Mouse (Mus musculus): ENCODE results near the gene Tbx19. TPM values are rescaled to one million over a fixed set of nuclear protein-coding genes. Genes with fewer than 3 reads are reported as not detected.

Tbx19 gene
- polyA plus RNA-seq, 1 experiment = not detected

GRCm38 (mm10) chr1:165091721-165092120 is 68.9 kb downstream of the Tbx19 start:
- 5% methylated on average over 15 of the region's 15 CpGs for WGBS
- no peak overlapping the region for H3K4me3 ChIP-seq (ENCODE audit: insufficient read depth, low read depth, low read length)

GRCm38 (mm10) chr1:165089556-165089955 is 71.0 kb downstream of the Tbx19 start:
- WGBS = 69% methylated on average over 3 of the region's 3 CpGs

More at GRCm38 (mm10) chr1:165091721-165092120, 68.9 kb downstream of the Tbx19 start:
- peak overlapping the region; percentile 88 for H3K27ac ChIP-seq (ENCODE audit: insufficient read depth, low read depth, low read length)
- TF ChIP-seq CTCF (IDR thresholded peaks at IDR 0.05; ENCODE audit: insufficient read depth, low read depth, low read length) = no peak
- no peak for TF ChIP-seq POLR2A (IDR thresholded peaks at IDR 0.05; ENCODE audit: insufficient read depth, low read depth, low read length)
- peaks cover 16% of the 10 kb centered on the region for H3K4me1 ChIP-seq (ENCODE audit: control insufficient read depth, insufficient read depth, low read length)

More at GRCm38 (mm10) chr1:165089556-165089955, 71.0 kb downstream of the Tbx19 start:
- Histone ChIP-seq H3K4me1 (ENCODE audit: control insufficient read depth, insufficient read depth, low read length) (peaks cover 19% of the 10 kb centered on the region), H3K27ac (ENCODE audit: insufficient read depth, low read depth, low read length) (no peak overlapping the region), H3K4me3 (ENCODE audit: insufficient read depth, low read depth, low read length) (no peak overlapping the region)
- no peak for TF ChIP-seq CTCF (IDR thresholded peaks at IDR 0.05; ENCODE audit: insufficient read depth, low read depth, low read length)
- no peak for TF ChIP-seq POLR2A (IDR thresholded peaks at IDR 0.05; ENCODE audit: insufficient read depth, low read depth, low read length)

Other genes starting within 250 kb of the Tbx19 start
- gene Xcl1, start 225.2 kb downstream of the Tbx19 start, polyA plus RNA-seq (2012; ENCODE audit: insufficient read depth, insufficient read length, low replicate concordance, missing spikeins) = not detected in 2 replicates
- gene Sft2d2, start 33.7 kb upstream of the Tbx19 start, polyA plus RNA-seq (2012; ENCODE audit: insufficient read depth, insufficient read length, low replicate concordance, missing spikeins) = not detected in 2 replicates
- not detected in 2 replicates for gene Tiprl, start 76.2 kb upstream of the Tbx19 start, polyA plus RNA-seq (2012; ENCODE audit: insufficient read depth, insufficient read length, low replicate concordance, missing spikeins)
- not detected in 2 replicates for gene Gpr161, start 135.0 kb upstream of the Tbx19 start, polyA plus RNA-seq (2012; ENCODE audit: insufficient read depth, insufficient read length, low replicate concordance, missing spikeins)